Mouse (Mus musculus) lung, adult 2 months (tissue): ENCODE data around the gene Pcdh9.

Source experiments
- CTCF ChIP-seq: fragments of 200-500 bp; IDR thresholded peaks from 2 replicates; pipeline ENCODE4 v1.5.1; 2011; ENCODE audit warnings: mild to moderate bottlenecking, low read length, control low read depth; ENCODE audit not compliant: insufficient read depth
- POLR2A ChIP-seq: fragments of 200-500 bp; IDR thresholded peaks from 2 replicates; pipeline ENCODE4 v1.6.1; 2011; ENCODE audit warnings: low read depth, mild to moderate bottlenecking, control low read depth, low read length, borderline replicate concordance; ENCODE audit errors: extremely low read depth

DNA sequence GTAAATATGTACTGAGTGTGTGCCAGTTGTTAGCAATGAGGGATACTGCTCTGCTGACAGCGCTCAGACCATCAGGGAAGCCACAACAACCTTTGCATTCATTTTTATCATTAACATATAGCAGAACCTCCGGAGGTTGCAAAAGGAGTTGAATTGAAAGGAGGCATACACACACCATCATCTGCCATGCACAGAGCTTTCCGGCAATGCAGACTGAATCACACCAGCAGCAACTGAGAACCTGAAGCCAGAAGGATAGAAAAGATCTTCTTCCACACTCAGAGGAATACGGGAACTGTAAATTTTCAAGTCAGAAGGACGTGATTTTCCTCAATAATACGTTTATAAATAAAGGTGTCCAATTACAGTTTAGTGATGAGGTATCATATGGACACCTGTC, 747.1 kb downstream of the Pcdh9 start:
- TF ChIP-seq CTCF (no peak), POLR2A (no peak)
